Mouse (Mus musculus) limb, embryonic 15.5 days (tissue): ENCODE results near the gene C4b. TPM values are rescaled to one million over a fixed set of nuclear protein-coding genes. Genes with fewer than 3 reads are reported as not detected.
A peak's percentile ranks its signal among the peaks of the same experiment; 100 is the strongest.
"Not testable (repeated sequence)": the region's sequence is repeated elsewhere in the genome, so short reads cannot be mapped to it uniquely, and the experiment has no call there.

ENCODE experiments used
- ATAC-seq: fragments of 200-750 bp; cut with Nextera tagmentation; 2 replicates; pipeline ENCODE4 v1.8.0; 2017; ENCODE audit warnings: low read depth, moderate TSS enrichment; ENCODE audit not compliant: insufficient number of reproducible peaks, low FRiP score, low TSS enrichment
- H3K27ac ChIP-seq: fragments of 300-500 bp; sonication (generic); 2 replicates; pipeline ENCODE4 v1.5.1; 2015; ENCODE audit warnings: moderate library complexity, mild to moderate bottlenecking, inconsistent platforms
- H3K27me3 ChIP-seq: fragments of 300-500 bp; sonication (generic); 2 replicates; pipeline ENCODE4 v1.6.1; 2015; ENCODE audit warnings: inconsistent platforms
- H3K36me3 ChIP-seq: fragments of 300-500 bp; sonication (generic); 2 replicates; pipeline ENCODE4 v1.6.1; 2015; ENCODE audit warnings: inconsistent platforms
- H3K4me1 ChIP-seq: fragments of 300-500 bp; sonication (generic); 2 replicates; pipeline ENCODE4 v1.6.1; 2015; ENCODE audit warnings: inconsistent platforms
- H3K4me2 ChIP-seq: fragments of 300-500 bp; sonication (generic); 2 replicates; pipeline ENCODE4 v1.6.1; 2015; ENCODE audit warnings: mild to moderate bottlenecking, inconsistent platforms
- H3K4me3 ChIP-seq: fragments of 300-500 bp; sonication (generic); 2 replicates; pipeline ENCODE4 v1.5.1; 2015; ENCODE audit warnings: mild to moderate bottlenecking, inconsistent platforms
- H3K9ac ChIP-seq: fragments of 300-500 bp; sonication (generic); 2 replicates; pipeline ENCODE4 v1.6.1; 2015; ENCODE audit warnings: inconsistent platforms
- H3K9me3 ChIP-seq: fragments of 300-500 bp; sonication (generic); 2 replicates; pipeline ENCODE4 v1.6.1; 2016; ENCODE audit warnings: inconsistent platforms
- WGBS: fragments of 180-500 bp; shearing (Covaris S2); methylation state at CpG from one replicate; pipeline ENCODE4 v1.1.7; 2015; 5-methylcytosine and 5-hydroxymethylcytosine counted together
- polyA plus RNA-seq: library from polyadenylated mRNA; unstranded; fragments of >200 nt; fragmentation: Nextera tagmentation; extraction: Ambion mirVana; gene quantifications from 2 replicates; pipeline ENCODE4 v1.2.1, GENCODE M21; 2015

Gene C4b
- polyA plus RNA-seq, 1 experiment from 2014 or later: 1.5 TPM

DNA sequence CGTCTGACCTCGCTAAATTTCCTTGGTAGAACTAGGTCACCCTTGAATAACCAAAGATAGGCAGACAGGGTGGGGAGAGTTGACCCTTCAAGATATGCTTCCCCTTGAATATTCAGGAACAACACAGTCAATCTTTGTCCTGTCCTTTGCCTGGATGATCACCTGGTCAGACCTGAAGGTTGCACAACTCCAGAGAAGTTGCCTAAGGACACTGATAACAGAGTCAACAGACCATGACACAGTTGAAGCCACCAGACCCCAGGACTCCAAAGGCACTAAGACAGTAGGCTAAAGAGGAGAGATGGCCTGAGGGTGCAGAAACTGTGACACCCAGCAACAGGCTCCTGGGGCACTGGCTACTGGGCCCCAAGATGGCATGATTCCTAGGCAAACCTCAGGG, 15.8 kb downstream of the C4b start:
- no peak for ATAC-seq
- Histone ChIP-seq H3K9me3 (no peaks in the 10 kb centered on the region), H3K27me3 (no peaks in the 10 kb centered on the region), H3K4me2 (no peak overlapping the region), H3K9ac (no peak overlapping the region), H3K4me3 (no peak overlapping the region), H3K4me1 (no peaks in the 10 kb centered on the region), H3K36me3 (no peaks in the 10 kb centered on the region), H3K27ac (no peak overlapping the region)
- WGBS: 91% methylated on average over 2 of the region's 2 CpGs

DNA sequence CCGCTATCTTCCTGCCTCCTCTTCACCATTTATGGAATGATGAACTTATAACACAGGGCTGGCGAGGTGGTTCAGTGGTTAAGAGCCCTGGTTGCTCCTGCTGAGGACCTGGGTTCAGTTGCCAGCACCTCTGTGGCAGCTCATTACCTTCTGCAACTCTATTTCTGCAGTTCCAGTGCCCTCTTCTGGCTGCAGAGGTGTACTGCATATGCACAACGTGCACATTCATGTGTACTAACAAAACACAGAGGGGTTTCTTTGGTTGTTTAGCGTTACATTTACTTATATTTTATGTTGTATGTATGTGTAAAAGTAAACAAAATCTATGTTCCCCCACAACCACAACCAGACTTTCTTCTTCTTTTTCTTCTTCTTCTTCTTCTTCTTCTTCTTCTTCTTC, 20.6 kb downstream of the C4b start:
- H3K4me1 ChIP-seq: no peaks in the 10 kb centered on the region
- H3K4me3 ChIP-seq: no peak overlapping the region
- no peaks in the 10 kb centered on the region for H3K9me3 ChIP-seq
- no peaks in the 10 kb centered on the region for H3K27me3 ChIP-seq
- no peaks in the 10 kb centered on the region for H3K36me3 ChIP-seq
- ATAC-seq: no peak
- no peak overlapping the region for H3K9ac ChIP-seq
- 73% methylated on average over 4 of the region's 4 CpGs for WGBS
- H3K4me2 ChIP-seq: no peak overlapping the region
- no peak overlapping the region for H3K27ac ChIP-seq

DNA sequence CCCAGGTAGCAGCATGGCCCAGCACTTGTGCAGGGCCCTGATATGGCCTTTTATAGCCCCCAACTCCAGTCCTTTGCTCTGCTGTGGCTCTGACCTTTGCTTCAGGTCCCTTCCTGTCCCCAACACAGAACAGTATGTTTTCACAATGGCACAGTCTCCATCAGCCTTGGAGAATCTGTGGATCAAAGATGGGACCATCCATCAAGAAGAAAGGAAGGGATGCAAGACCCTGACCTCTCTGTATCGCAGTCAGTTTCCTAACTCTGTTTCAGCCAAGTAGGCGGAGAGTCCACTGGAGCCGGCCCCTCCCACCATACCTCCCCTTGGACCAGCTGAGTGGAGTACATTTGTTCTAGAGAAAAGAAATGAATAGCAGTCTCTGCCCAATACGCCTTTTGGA, 21.4 kb downstream of the C4b start:
- 88% methylated on average over 4 of the region's 4 CpGs for WGBS
- H3K36me3 ChIP-seq, ATAC-seq, H3K27me3 ChIP-seq, H3K9me3 ChIP-seq, H3K4me1 ChIP-seq, H3K4me2 ChIP-seq, H3K9ac ChIP-seq, H3K4me3 ChIP-seq, H3K27ac ChIP-seq: not testable (repeated sequence)

DNA sequence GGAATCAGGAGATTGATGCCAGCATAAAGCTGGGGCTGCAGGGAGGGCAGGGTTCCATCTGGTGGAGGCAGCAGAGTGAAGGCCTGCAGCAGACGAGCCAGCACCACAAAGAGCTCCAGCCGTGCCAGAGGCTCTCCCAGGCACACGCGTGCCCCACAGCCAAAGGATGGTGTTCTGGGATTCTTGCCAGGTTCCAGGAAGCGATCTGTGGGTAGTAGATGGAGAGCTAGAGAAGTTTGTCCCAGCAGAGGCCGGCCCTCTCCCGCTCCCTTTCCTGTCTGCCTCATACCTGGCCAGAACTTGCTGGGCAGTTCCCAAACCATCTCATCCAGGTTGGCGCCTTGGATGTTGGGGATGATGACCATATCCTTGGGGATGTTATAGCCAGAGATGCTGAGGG, 23.8 kb downstream of the C4b start:
- not testable (repeated sequence) for H3K4me1 ChIP-seq, ATAC-seq, H3K9me3 ChIP-seq, H3K9ac ChIP-seq, H3K4me3 ChIP-seq, H3K27ac ChIP-seq, H3K36me3 ChIP-seq, H3K27me3 ChIP-seq, H3K4me2 ChIP-seq
- WGBS: 71% methylated on average over 8 of the region's 8 CpGs

GRCm38 (mm10) chr17:34717401-34717800, 26.3 kb downstream of the C4b start:
- Histone ChIP-seq H3K27ac (no peak overlapping the region), H3K36me3 (no peaks in the 10 kb centered on the region), H3K4me3 (no peak overlapping the region), H3K9ac (no peak overlapping the region), H3K9me3 (no peaks in the 10 kb centered on the region), H3K4me2 (no peak overlapping the region), H3K27me3 (no peaks in the 10 kb centered on the region), H3K4me1 (no peaks in the 10 kb centered on the region)
- ATAC-seq: no peak
- WGBS: 82% methylated on average over 11 of the region's 11 CpGs

DNA sequence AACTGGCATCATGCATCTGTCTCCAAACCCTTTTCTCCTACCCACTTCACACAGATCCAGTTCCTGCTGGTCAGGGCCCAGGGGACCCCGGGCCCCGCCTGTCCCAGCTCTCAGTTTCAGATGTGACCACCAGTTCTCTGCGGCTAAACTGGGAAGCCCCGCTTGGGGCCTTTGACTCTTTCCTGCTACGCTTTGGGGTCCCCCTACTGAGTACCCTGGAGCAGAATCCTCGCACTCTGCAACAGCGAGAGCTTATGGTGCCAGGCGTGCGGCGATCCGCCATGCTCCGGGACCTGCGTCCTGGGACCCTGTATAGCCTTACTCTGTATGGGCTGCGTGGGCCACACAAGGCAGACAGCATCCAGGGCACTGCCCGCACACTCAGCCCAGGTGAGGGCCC, 27.4 kb downstream of the C4b start:
- H3K4me2 ChIP-seq: no peak overlapping the region
- no peak overlapping the region for H3K4me3 ChIP-seq
- no peak for ATAC-seq
- no peak overlapping the region for H3K9ac ChIP-seq
- no peaks in the 10 kb centered on the region for H3K4me1 ChIP-seq
- no peaks in the 10 kb centered on the region for H3K9me3 ChIP-seq
- H3K27me3 ChIP-seq: no peaks in the 10 kb centered on the region
- no peak overlapping the region for H3K27ac ChIP-seq
- 85% methylated on average over 15 of the region's 15 CpGs for WGBS
- no peaks in the 10 kb centered on the region for H3K36me3 ChIP-seq

GRCm38 (mm10) chr17:34715451-34715850, 28.2 kb downstream of the C4b start:
- 75% methylated on average over 7 of the region's 7 CpGs for WGBS
- not testable (repeated sequence) for ATAC-seq

DNA sequence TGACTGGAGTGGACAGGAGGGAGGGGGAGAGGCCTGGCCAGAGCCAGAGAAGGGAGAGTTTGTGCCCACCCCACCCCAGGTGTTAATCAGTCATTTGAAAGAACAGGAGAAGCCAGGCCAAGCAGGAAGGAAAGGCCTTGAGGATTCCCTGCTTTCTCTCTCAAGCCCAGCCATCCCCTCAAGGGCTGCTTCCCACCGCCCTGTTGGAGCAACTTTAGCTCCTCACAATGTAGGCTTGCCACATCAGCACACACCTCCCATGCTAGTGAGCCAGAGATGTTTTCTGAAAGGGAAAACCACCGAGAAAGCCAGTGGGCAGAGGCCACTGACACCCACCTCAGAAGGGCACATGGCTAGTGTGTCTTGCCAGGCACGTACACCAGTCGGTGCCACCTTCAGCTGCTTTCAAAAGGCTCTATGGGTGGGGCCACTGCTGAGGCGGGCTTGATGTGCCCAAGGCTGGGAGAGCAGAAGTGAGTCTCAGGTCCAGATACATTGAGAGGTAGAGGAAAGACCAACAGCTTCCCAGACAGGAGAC, 28.7 kb downstream of the C4b start:
- not testable (repeated sequence) for H3K27ac ChIP-seq, ATAC-seq, H3K9ac ChIP-seq, H3K36me3 ChIP-seq, H3K4me3 ChIP-seq, H3K27me3 ChIP-seq, H3K9me3 ChIP-seq, H3K4me1 ChIP-seq, H3K4me2 ChIP-seq
- WGBS: 71% methylated on average over 5 of the region's 5 CpGs

More at GRCm38 (mm10) chr17:34715451-34715850, 28.2 kb downstream of the C4b start:
- H3K4me2 ChIP-seq, H3K4me3 ChIP-seq, H3K9ac ChIP-seq, H3K9me3 ChIP-seq, H3K36me3 ChIP-seq, H3K27ac ChIP-seq, H3K27me3 ChIP-seq, H3K4me1 ChIP-seq: not testable (repeated sequence)

DNA sequence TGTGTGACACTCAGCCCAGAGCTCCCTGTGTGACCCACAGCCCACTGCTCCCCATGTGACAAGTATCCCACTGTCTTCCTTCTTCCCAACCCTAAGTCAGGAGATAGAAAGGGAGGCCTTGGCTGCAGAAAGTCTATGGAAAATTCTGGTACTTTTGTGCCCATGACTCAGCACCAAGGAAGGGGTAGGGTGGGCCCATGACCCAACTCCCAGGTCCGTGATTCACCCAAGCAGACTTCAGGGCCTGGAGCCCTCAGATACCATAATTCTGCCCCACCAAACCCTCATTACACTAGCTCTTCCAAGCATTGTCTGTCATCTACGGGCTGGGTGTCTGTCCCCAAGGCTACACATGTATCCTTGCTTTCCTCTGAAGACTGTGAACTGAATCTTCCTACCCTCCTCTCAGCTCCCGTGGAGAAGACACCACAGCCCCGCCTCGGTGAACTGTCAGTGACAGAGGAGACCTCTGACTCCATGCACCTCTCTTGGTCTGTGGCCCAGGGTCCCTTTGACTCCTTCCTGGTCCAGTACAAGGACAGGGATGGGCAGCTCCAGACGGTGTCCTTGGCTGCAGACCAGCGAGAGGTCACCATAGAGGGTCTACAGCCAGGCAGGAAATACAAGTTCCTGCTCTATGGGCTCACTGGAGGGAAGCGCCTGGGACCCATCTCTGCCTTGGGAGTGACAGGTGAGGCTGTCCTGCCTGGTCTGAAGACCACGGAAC, 29.3 kb downstream of the C4b start:
- not testable (repeated sequence) for H3K9ac ChIP-seq, H3K27ac ChIP-seq, ATAC-seq, H3K9me3 ChIP-seq, H3K36me3 ChIP-seq, H3K4me2 ChIP-seq, H3K27me3 ChIP-seq, H3K4me3 ChIP-seq, H3K4me1 ChIP-seq
- 79% methylated on average over 9 of the region's 9 CpGs for WGBS

DNA sequence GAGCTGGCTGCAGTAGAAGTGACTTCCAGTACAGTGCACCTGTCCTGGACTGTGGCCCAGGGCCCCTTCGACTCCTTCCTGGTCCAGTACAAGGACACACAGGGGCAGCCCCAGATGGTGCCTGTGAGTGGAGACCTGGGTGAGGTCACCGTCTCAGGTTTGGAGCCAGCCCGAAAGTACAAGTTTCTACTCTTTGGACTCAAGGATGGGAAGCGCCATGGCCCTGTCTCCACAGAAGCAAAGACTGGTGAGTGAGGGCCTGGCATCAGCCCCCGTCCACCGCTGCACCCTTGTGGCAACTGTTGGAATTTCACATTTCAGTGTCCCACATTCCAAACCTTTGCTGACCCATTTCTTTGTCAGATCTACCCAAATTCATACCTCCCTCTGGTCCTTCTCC, 30.7 kb downstream of the C4b start:
- no peak overlapping the region for H3K4me3 ChIP-seq
- WGBS: 46% methylated on average over 6 of the region's 6 CpGs
- ATAC-seq: no peak
- H3K36me3 ChIP-seq: no peaks in the 10 kb centered on the region
- 0 out of 2 replicates have a peak, but pooled peaks cover 4% of the 10 kb centered on the region for H3K27me3 ChIP-seq
- no peak overlapping the region for H3K4me2 ChIP-seq
- H3K9me3 ChIP-seq: no peaks in the 10 kb centered on the region
- no peak overlapping the region for H3K9ac ChIP-seq
- H3K27ac ChIP-seq: no peak overlapping the region
- H3K4me1 ChIP-seq: no peaks in the 10 kb centered on the region

DNA sequence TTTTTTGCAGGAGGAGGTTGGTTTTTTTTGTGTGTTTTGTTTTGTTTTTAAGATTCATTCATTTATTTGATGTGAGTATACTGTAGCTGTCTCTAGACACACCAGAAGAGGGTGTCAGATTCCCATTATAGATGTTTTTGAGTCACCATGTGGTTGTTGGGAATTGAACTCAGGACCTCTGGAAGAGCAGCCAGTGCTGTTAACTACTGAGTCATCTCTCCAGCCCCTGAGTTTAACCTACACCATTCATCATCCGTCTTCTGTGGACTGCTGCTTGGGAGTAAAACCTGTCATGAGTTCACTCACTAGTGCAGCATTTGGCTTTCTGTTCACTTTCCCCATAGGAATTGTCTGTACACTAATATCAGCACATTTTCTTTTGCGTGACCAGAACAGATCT, 37.2 kb downstream of the C4b start:
- not testable (repeated sequence) for H3K4me1 ChIP-seq, H3K4me3 ChIP-seq, ATAC-seq, H3K27me3 ChIP-seq, H3K9ac ChIP-seq, H3K27ac ChIP-seq, H3K4me2 ChIP-seq, H3K36me3 ChIP-seq, H3K9me3 ChIP-seq
- WGBS: 69% methylated on average over 2 of the region's 2 CpGs

GRCm38 (mm10) chr17:34700671-34701071, 43.0 kb downstream of the C4b start:
- Histone ChIP-seq H3K27me3 (no peaks in the 10 kb centered on the region), H3K9ac (no peak overlapping the region), H3K4me1 (peaks cover 16% of the 10 kb centered on the region), H3K4me2 (no peak overlapping the region), H3K27ac (peak overlapping the region; percentile 38; the same call in 1 of the 2 replicates), H3K4me3 (no peak overlapping the region), H3K9me3 (no peaks in the 10 kb centered on the region), H3K36me3 (no peaks in the 10 kb centered on the region)
- 48% methylated on average over 2 of the region's 2 CpGs for WGBS
- ATAC-seq: no peak
